Mouse (Mus musculus) gastrocnemius, postnatal 25 days (tissue): ENCODE measurements around the gene Fam155a. TPM values are rescaled to one million over a fixed set of nuclear protein-coding genes. Genes with fewer than 3 reads are reported as not detected.

Source experiments
- DNase-seq: peaks from one replicate; pipeline ENCODE4 v3.0.0; 2022
- microRNA-seq, 2 experiments: library from miRNA; unstranded; fragments of <30 nt; microRNA quantifications; one replicate each; pipeline ENCODE4 v1.2.0; 2021; ENCODE audit warnings: borderline replicate concordance in 2 of 2
- total RNA-seq, 2 experiments: library from RNA; stranded (reverse); gene quantifications; 1 replicate in 1 of 2; 2 replicates in 1 of 2; pipeline ENCODE4 v1.2.3; 2021

Gene Fam155a
- total RNA-seq, 2 experiments from 2014 or later, result 0.08 TPM; not detected in 1

- DNase-seq, result no peak
These were observed 594.0 kb downstream of the Fam155a start for GRCm38 (mm10) chr8:9176974-9177373.

- no peak for DNase-seq
These were observed 595.9 kb downstream of the Fam155a start for GRCm38 (mm10) chr8:9174865-9175565.

- DNase-seq, result no peak
These were observed 599.1 kb downstream of the Fam155a start for GRCm38 (mm10) chr8:9171848-9172247.

GRCm38 (mm10) chr8:9167995-9168394 is 603.0 kb downstream of the Fam155a start:
- no peak for DNase-seq

- DNase-seq, result no peak
These were observed 609.4 kb downstream of the Fam155a start for GRCm38 (mm10) chr8:9161606-9162005.

GRCm38 (mm10) chr8:9159322-9159721 is 611.6 kb downstream of the Fam155a start:
- DNase-seq, result no peak

- no peak for DNase-seq
These were observed 612.3 kb downstream of the Fam155a start for GRCm38 (mm10) chr8:9158652-9159051.

GRCm38 (mm10) chr8:9157141-9157781 is 613.7 kb downstream of the Fam155a start:
- DNase-seq, result no peak

Small RNA genes lying within 50 kb of the gene (microRNA-seq; reads per million reads assigned to microRNA genes)
- gene Gm47312, result 0 reads per million in 2 experiments

Other genes with a start within 250 kb of the Fam155a start
- gene Gm10217, start 93.1 kb upstream of the Fam155a start, total RNA-seq, result not detected
- 1 to 10 TPM; 3.0 to 3.6 TPM for gene Lig4, start 206.5 kb upstream of the Fam155a start, total RNA-seq
- gene Abhd13, start 206.5 kb upstream of the Fam155a start, total RNA-seq, result 1 to 10 TPM; 7.9 to 8.1 TPM
- under 1 TPM; 0.92 to 0.99 TPM for gene Tnfsf13b, start 235.3 kb upstream of the Fam155a start, total RNA-seq